Mouse (Mus musculus) myocyte (in vitro differentiated cells): ENCODE data around the gene Smim13.

Source experiments
- CEBPB ChIP-seq: IDR thresholded peaks from 2 replicates; pipeline ENCODE4 v1.6.1; 2011; ENCODE audit warnings: mild to moderate bottlenecking, moderate library complexity; ENCODE audit not compliant: poor library complexity, insufficient read depth, severe bottlenecking
- E2F4 ChIP-seq: IDR thresholded peaks from one replicate; pipeline ENCODE4 v1.6.1; 2011; ENCODE audit warnings: mild to moderate bottlenecking, control low read depth, moderate library complexity; ENCODE audit not compliant: insufficient read depth
- MAX ChIP-seq: IDR thresholded peaks from one replicate; pipeline ENCODE4 v1.6.1; 2011; ENCODE audit warnings: low read depth, mild to moderate bottlenecking, control low read depth
- MYOD1 ChIP-seq, 3 experiments: IDR thresholded peaks; one replicate each; pipeline ENCODE4 v1.6.1; 2011; ENCODE audit warnings: control low read depth in 2 of 3, low read depth in 2 of 3, mild to moderate bottlenecking in 2 of 3, moderate library complexity in 1 of 3; ENCODE audit not compliant: insufficient read length in 2 of 3, control insufficient read depth in 1 of 3
- MYOG ChIP-seq, 3 experiments: IDR thresholded peaks; one replicate each; pipeline ENCODE4 v1.6.1; 2011; ENCODE audit warnings: control low read depth in 2 of 3, low read depth in 2 of 3, mild to moderate bottlenecking in 2 of 3; ENCODE audit not compliant: insufficient read length in 2 of 3, control insufficient read depth in 1 of 3, insufficient read depth in 1 of 3
- POLR2A ChIP-seq: IDR thresholded peaks from one replicate; pipeline ENCODE4 v1.6.1; 2011; ENCODE audit warnings: low read depth, mild to moderate bottlenecking, control low read depth, moderate library complexity; ENCODE audit not compliant: insufficient read length
- POLR2AphosphoS2 ChIP-seq: IDR thresholded peaks from one replicate; pipeline ENCODE4 v1.6.1; 2011; ENCODE audit warnings: low read depth, control low read depth; ENCODE audit not compliant: insufficient read length
- REST ChIP-seq: IDR thresholded peaks from one replicate; pipeline ENCODE4 v1.6.1; 2011; ENCODE audit warnings: mild to moderate bottlenecking, control low read depth, moderate library complexity; ENCODE audit not compliant: insufficient read depth, insufficient read length
- TCF12 ChIP-seq: IDR thresholded peaks from one replicate; pipeline ENCODE4 v1.6.1; 2011; ENCODE audit warnings: mild to moderate bottlenecking, control low read depth; ENCODE audit not compliant: poor library complexity, insufficient read depth, severe bottlenecking
- TCF3 ChIP-seq: IDR thresholded peaks from one replicate; pipeline ENCODE4 v1.6.1; 2011; ENCODE audit warnings: low read depth, control low read depth; ENCODE audit not compliant: insufficient read length
- USF1 ChIP-seq: IDR thresholded peaks from one replicate; pipeline ENCODE4 v1.6.1; 2011; ENCODE audit warnings: low read depth, mild to moderate bottlenecking, control low read depth, moderate library complexity

- TF ChIP-seq TCF12: no peak
- TF ChIP-seq USF1: no peak
- TF ChIP-seq REST: no peak
- TF ChIP-seq POLR2A: no peak
- no peak for TF ChIP-seq MYOG (IDR thresholded peaks at IDR 0.05; ENCODE audit: control insufficient read depth in 1 of 3, insufficient read depth in 1 of 3, insufficient read length in 2 of 3, low read depth in 2 of 3)
- no peak for TF ChIP-seq MAX
- no peak for TF ChIP-seq E2F4
- TF ChIP-seq MYOD1 (IDR thresholded peaks at IDR 0.05; ENCODE audit: control insufficient read depth in 1 of 3, insufficient read length in 2 of 3, low read depth in 2 of 3): no peak
- no peak for TF ChIP-seq CEBPB
- no peak for TF ChIP-seq POLR2AphosphoS2
- TF ChIP-seq TCF3: no peak
Observed at GRCm38 (mm10) chr13:41295886-41296285, 46.2 kb downstream of the Smim13 start.
